In the genomic region with DNA sequence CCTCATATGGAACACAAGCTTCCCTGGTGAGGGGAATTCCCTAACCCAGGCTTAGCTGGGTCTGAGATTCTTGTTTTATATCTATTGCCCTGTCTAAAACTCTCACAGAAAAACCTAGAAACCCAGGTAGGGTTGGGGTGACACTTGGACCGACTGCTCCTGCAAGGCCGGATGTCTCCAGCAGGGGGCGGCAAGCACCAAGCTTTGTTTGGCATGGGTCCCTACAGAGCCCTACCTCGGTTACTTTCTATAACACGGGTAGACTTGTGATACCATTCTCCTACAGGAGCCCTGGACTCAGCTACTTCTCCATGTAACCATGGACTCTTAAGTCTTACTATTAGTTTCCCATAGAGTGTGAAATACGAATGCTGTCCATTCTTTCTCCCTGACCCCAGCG, we compare ENCODE assay signal across 9 mouse cellular contexts. TPM values are rescaled to one million over a fixed set of nuclear protein-coding genes. Genes with fewer than 3 reads are reported as not detected.
DNase-seq lines count a peak whose midpoint lies in the region; ATAC-seq and TF ChIP-seq lines count a peak whose summit lies in the region.
"Had no signal": no experiment of that assay in that cellular context is flagged by ENCODE, and none has a peak within 500 bp of the region (broad histone marks: within the 10 kb centered on the region; RNA-seq: fewer than 3 reads in every experiment).

No protein-coding gene starts in this region.

- peaks cover 40% of the 10 kb centered on the region for H3K4me1 ChIP-seq in G1E (ENCODE audit: insufficient read depth, low read depth, low read length)
- no peaks in the 10 kb centered on the region for H3K4me1 ChIP-seq in forebrain, embryonic 14.5 days (ENCODE audit: control insufficient read depth, insufficient read depth, low read length)
- H3K4me1 ChIP-seq in hindbrain, embryonic 11.5 days (replicated peaks; ENCODE audit: control insufficient read depth, insufficient read depth, low read length), result no peaks in the 10 kb centered on the region

- TF ChIP-seq CTCF in G1E (IDR thresholded peaks at IDR 0.05; ENCODE audit: low read depth, low read length), result peak; percentile 51; the same call in 1 of the 2 replicates

- WGBS in forebrain, embryonic 14.5 days, result 20% methylated on average over 7 of the region's 7 CpGs
- 22% methylated on average over 7 of the region's 7 CpGs for WGBS in hindbrain, embryonic 11.5 days

- no peak overlapping the region for H3K4me3 ChIP-seq in G1E (ENCODE audit: low read depth, low read length)
- H3K4me3 ChIP-seq in forebrain, embryonic 14.5 days (ENCODE audit: low read depth, low read length), result no peak overlapping the region
- no peak overlapping the region for H3K4me3 ChIP-seq in hindbrain, embryonic 11.5 days (ENCODE audit: low read depth, low read length)

- H3K4me2 ChIP-seq in forebrain, embryonic 14.5 days (ENCODE audit: low read length), result no peak overlapping the region
- H3K4me2 ChIP-seq in hindbrain, embryonic 11.5 days (replicated peaks; ENCODE audit: low read depth, low read length), result no peak overlapping the region

- H3K27ac ChIP-seq in forebrain, embryonic 14.5 days (ENCODE audit: low read depth, low read length), result no peak overlapping the region
- H3K27ac ChIP-seq in hindbrain, embryonic 11.5 days (ENCODE audit: low read depth, low read length), result no peak overlapping the region

- H3K9ac ChIP-seq in forebrain, embryonic 14.5 days (ENCODE audit: low read length), result no peak overlapping the region
- no peak overlapping the region for H3K9ac ChIP-seq in hindbrain, embryonic 11.5 days (ENCODE audit: low read depth, low read length)

- peak; percentile 42 for DNase-seq in G1E (ENCODE audit: low spot score)
- peak; percentile 70 for DNase-seq in c-Kit-positive CD71-negative TER-119-negative erythroid progenitor cells, embryonic 14.5 days (ENCODE audit: low read depth)
- DNase-seq in forebrain, embryonic 14.5 days (ENCODE audit: low spot score), result peak; percentile 85
- peak; percentile 89 for DNase-seq in hindbrain, embryonic 11.5 days (ENCODE audit: low spot score)
- peak; percentile 73 to 85 for DNase-seq in layer of hippocampus, postnatal 36 days
- DNase-seq in lung, postnatal 36 days, result peak; percentile 91
- DNase-seq in right cerebral cortex, adult 2 months (ENCODE audit: low spot score in 2 of 2), result peak; percentile 88 to 91
- DNase-seq in urinary bladder, postnatal 10 days (ENCODE audit: low spot score), result peak; percentile 51

- no peaks in the 10 kb centered on the region for H3K27me3 ChIP-seq in G1E (ENCODE audit: insufficient read depth, low read length)
- no peaks in the 10 kb centered on the region for H3K27me3 ChIP-seq in forebrain, embryonic 14.5 days (replicated peaks; ENCODE audit: control insufficient read depth, insufficient read depth, low read length)
- no peaks in the 10 kb centered on the region; the same call in none of the 2 replicates for H3K27me3 ChIP-seq in hindbrain, embryonic 11.5 days (ENCODE audit: control insufficient read depth, insufficient read depth, low read length)

- no peaks in the 10 kb centered on the region for H3K9me3 ChIP-seq in G1E (replicated peaks)
- H3K9me3 ChIP-seq in forebrain, embryonic 14.5 days (replicated peaks; ENCODE audit: control insufficient read depth, low read length), result no peaks in the 10 kb centered on the region
- H3K9me3 ChIP-seq in hindbrain, embryonic 11.5 days (ENCODE audit: control insufficient read depth, low read length), result no peaks in the 10 kb centered on the region

- ATAC-seq in G1E (ENCODE audit: extremely low read depth, insufficient number of reproducible peaks, low FRiP score, poor library complexity, severe bottlenecking), result peak; percentile 8; the same call in 1 of the 2 replicates
- ATAC-seq in forebrain, embryonic 14.5 days, result peak; percentile 42; the same call in 1 of the 2 replicates
- ATAC-seq in hindbrain, embryonic 11.5 days (ENCODE audit: low FRiP score), result 0 out of 2 replicates have a peak, but pooled peaks have one; percentile 26

- H3K36me3 ChIP-seq in G1E (replicated peaks), result peaks cover 19% of the 10 kb centered on the region
- H3K36me3 ChIP-seq in forebrain, embryonic 14.5 days (ENCODE audit: control insufficient read depth, insufficient read depth, low read length), result no peaks in the 10 kb centered on the region
- H3K36me3 ChIP-seq in hindbrain, embryonic 11.5 days (ENCODE audit: control insufficient read depth, insufficient read depth, low read length), result no peaks in the 10 kb centered on the region

RNA-seq across cellular contexts. Expression of a gene that starts 43.2 kb away (rescaled TPM):
- total RNA-seq in G1E (2014; fragmentation: Nextera tagmentation) (2.0 and 3.2 TPM in 2 replicates), G1E (2017) (13.2 and 14.2 TPM in 2 replicates)
- 9.3 and 10.0 TPM in 2 replicates for polyA plus RNA-seq in G1E (2012)
- polyA plus RNA-seq in forebrain, embryonic 14.5 days (2014; fragmentation: Nextera tagmentation; extraction: Ambion mirVana), result 51.5 and 57.8 TPM in 2 replicates
- polyA plus RNA-seq in hindbrain, embryonic 11.5 days (2014; fragmentation: Nextera tagmentation; extraction: Ambion mirVana), result 6.7 and 7.2 TPM in 2 replicates
- total RNA-seq in layer of hippocampus, postnatal 36 days (2021), result 10 to 100 TPM; 31.3 to 37.6 TPM

RNA-seq across cellular contexts. Expression of a gene that starts 44.2 kb away (rescaled TPM):
- 8.2 and 10.2 TPM in 2 replicates for total RNA-seq in G1E (2014; fragmentation: Nextera tagmentation)
- total RNA-seq in G1E (2017), result 1.9 TPM in 2 replicates
- 1.5 and 1.7 TPM in 2 replicates for polyA plus RNA-seq in G1E (2012)
- polyA plus RNA-seq in forebrain, embryonic 14.5 days (2014; fragmentation: Nextera tagmentation; extraction: Ambion mirVana), result 10.1 and 13.7 TPM in 2 replicates
- polyA plus RNA-seq in hindbrain, embryonic 11.5 days (2014; fragmentation: Nextera tagmentation; extraction: Ambion mirVana), result 9.2 and 11.0 TPM in 2 replicates
- 10 to 100 TPM; 18.3 to 18.5 TPM for total RNA-seq in layer of hippocampus, postnatal 36 days (2021)

RNA-seq across cellular contexts. Expression of a gene that starts 54.0 kb away (rescaled TPM):
- not detected in 2 replicates for total RNA-seq in G1E (2014; fragmentation: Nextera tagmentation)
- not detected in 2 replicates for total RNA-seq in G1E (2017)
- polyA plus RNA-seq in G1E (2012), result not detected in 2 replicates
- 0.29 and 0.45 TPM in 2 replicates for polyA plus RNA-seq in forebrain, embryonic 14.5 days (2014; fragmentation: Nextera tagmentation; extraction: Ambion mirVana)
- polyA plus RNA-seq in hindbrain, embryonic 11.5 days (2014; fragmentation: Nextera tagmentation; extraction: Ambion mirVana), result 2.1 and 2.5 TPM in 2 replicates
- not detected for total RNA-seq in layer of hippocampus, postnatal 36 days (2021)
- total RNA-seq: layer of hippocampus, adult 8-10 months had no signal
